Mouse (Mus musculus) forebrain, embryonic 16.5 days (tissue): ENCODE data around the gene Pde2a. TPM values are rescaled to one million over a fixed set of nuclear protein-coding genes. Genes with fewer than 3 reads are reported as not detected.

ENCODE experiments used
- ATAC-seq: fragments of 200-750 bp; cut with Nextera tagmentation; 2 replicates; pipeline ENCODE4 v1.8.0; 2017; ENCODE audit warnings: mild to moderate bottlenecking, moderate library complexity
- H3K27ac ChIP-seq: fragments of 300-500 bp; sonication (generic); 2 replicates; pipeline ENCODE4 v1.5.1; 2014; ENCODE audit warnings: low read length, control low read depth
- H3K27me3 ChIP-seq: fragments of 300-500 bp; sonication (generic); replicated peaks from 2 replicates; pipeline ENCODE4 v1.6.1; 2014; ENCODE audit warnings: low read length; ENCODE audit not compliant: control insufficient read depth, insufficient read depth
- H3K36me3 ChIP-seq: fragments of 300-500 bp; sonication (generic); 2 replicates; pipeline ENCODE4 v1.6.1; 2014; ENCODE audit not compliant: control insufficient read depth, insufficient read depth
- H3K4me1 ChIP-seq: fragments of 300-500 bp; sonication (generic); replicated peaks from 2 replicates; pipeline ENCODE4 v1.6.1; 2014; ENCODE audit warnings: low read length; ENCODE audit not compliant: control insufficient read depth, insufficient read depth
- H3K4me2 ChIP-seq: fragments of 300-500 bp; sonication (generic); 2 replicates; pipeline ENCODE4 v1.6.1; 2014; ENCODE audit warnings: mild to moderate bottlenecking, low read length, control low read depth
- H3K4me3 ChIP-seq: fragments of 300-500 bp; sonication (generic); replicated peaks from 2 replicates; pipeline ENCODE4 v1.5.1; 2014; ENCODE audit warnings: mild to moderate bottlenecking, low read length, control low read depth
- H3K9ac ChIP-seq: fragments of 300-500 bp; sonication (generic); replicated peaks from 2 replicates; pipeline ENCODE4 v1.6.1; 2014; ENCODE audit warnings: low read depth, low read length, control low read depth
- H3K9me3 ChIP-seq: fragments of 300-500 bp; sonication (generic); 2 replicates; pipeline ENCODE4 v1.6.1; 2016; ENCODE audit warnings: low read length; ENCODE audit not compliant: control insufficient read depth
- WGBS: fragments of 180-500 bp; shearing (Covaris S2); extraction: QIAGEN DNeasy Blood & Tissue Kit; methylation state at CpG from one replicate; pipeline ENCODE4 v1.1.7; 2014; 5-methylcytosine and 5-hydroxymethylcytosine counted together
- polyA plus RNA-seq: library from polyadenylated mRNA; unstranded; fragments of >200 nt; fragmentation: Nextera tagmentation; extraction: Ambion mirVana; gene quantifications from 2 replicates; pipeline ENCODE4 v1.2.1, GENCODE M21; 2015

Gene Pde2a
- polyA plus RNA-seq, 1 experiment from 2014 or later, result 58.6 TPM

GRCm38 (mm10) chr7:101472598-101473558, 51.4 kb downstream of the Pde2a start:
- 54% methylated on average over 10 of the region's 10 CpGs for WGBS
- ATAC-seq, result no peak
- H3K27me3 ChIP-seq, result no peaks in the 10 kb centered on the region
- no peaks in the 10 kb centered on the region for H3K9me3 ChIP-seq
- no peak overlapping the region for H3K27ac ChIP-seq
- no peaks in the 10 kb centered on the region for H3K36me3 ChIP-seq
- no peak overlapping the region for H3K4me2 ChIP-seq
- peaks cover 5% of the 10 kb centered on the region; the same call in 1 of the 2 replicates for H3K4me1 ChIP-seq
- H3K9ac ChIP-seq, result no peak overlapping the region
- H3K4me3 ChIP-seq, result no peak overlapping the region

- Histone ChIP-seq H3K27me3 (no peaks in the 10 kb centered on the region), H3K4me1 (peaks cover 5% of the 10 kb centered on the region; the same call in 1 of the 2 replicates), H3K4me2 (no peak overlapping the region), H3K9ac (no peak overlapping the region), H3K9me3 (no peaks in the 10 kb centered on the region), H3K27ac (no peak overlapping the region), H3K4me3 (no peak overlapping the region), H3K36me3 (no peaks in the 10 kb centered on the region)
- no peak for ATAC-seq
- 87% methylated on average over 5 of the region's 5 CpGs for WGBS
These were observed 52.9 kb downstream of the Pde2a start for GRCm38 (mm10) chr7:101474399-101474811.

GRCm38 (mm10) chr7:101476028-101476427, 54.5 kb downstream of the Pde2a start:
- H3K4me1 ChIP-seq, result peaks cover 5% of the 10 kb centered on the region; the same call in 1 of the 2 replicates
- no peak overlapping the region for H3K4me3 ChIP-seq
- no peak overlapping the region for H3K27ac ChIP-seq
- no peaks in the 10 kb centered on the region for H3K9me3 ChIP-seq
- H3K27me3 ChIP-seq, result no peaks in the 10 kb centered on the region
- H3K4me2 ChIP-seq, result no peak overlapping the region
- no peaks in the 10 kb centered on the region for H3K36me3 ChIP-seq
- no peak overlapping the region for H3K9ac ChIP-seq
- ATAC-seq, result no peak
- WGBS, result 79% methylated on average over 3 of the region's 3 CpGs

GRCm38 (mm10) chr7:101476493-101476892, 55.0 kb downstream of the Pde2a start:
- 70% methylated on average over 4 of the region's 4 CpGs for WGBS
- H3K27me3 ChIP-seq, result no peaks in the 10 kb centered on the region
- H3K4me1 ChIP-seq, result peaks cover 5% of the 10 kb centered on the region; the same call in 1 of the 2 replicates
- no peaks in the 10 kb centered on the region for H3K36me3 ChIP-seq
- no peak overlapping the region for H3K27ac ChIP-seq
- ATAC-seq, result no peak
- H3K9ac ChIP-seq, result no peak overlapping the region
- H3K9me3 ChIP-seq, result no peaks in the 10 kb centered on the region
- no peak overlapping the region for H3K4me2 ChIP-seq
- no peak overlapping the region for H3K4me3 ChIP-seq

- H3K27me3 ChIP-seq, result no peaks in the 10 kb centered on the region
- no peaks in the 10 kb centered on the region for H3K9me3 ChIP-seq
- ATAC-seq, result no peak
These were observed 55.7 kb downstream of the Pde2a start for GRCm38 (mm10) chr7:101477200-101477599.

GRCm38 (mm10) chr7:101478099-101478498, 56.6 kb downstream of the Pde2a start:
- WGBS, result 66% methylated on average over 5 of the region's 5 CpGs
- Histone ChIP-seq H3K9ac (no peak overlapping the region), H3K4me2 (no peak overlapping the region), H3K4me3 (no peak overlapping the region), H3K27ac (no peak overlapping the region), H3K9me3 (no peaks in the 10 kb centered on the region), H3K36me3 (no peaks in the 10 kb centered on the region), H3K4me1 (peaks cover 6% of the 10 kb centered on the region), H3K27me3 (no peaks in the 10 kb centered on the region)
- ATAC-seq, result no peak

More at GRCm38 (mm10) chr7:101477200-101477599, 55.7 kb downstream of the Pde2a start:
- Histone ChIP-seq H3K36me3 (no peaks in the 10 kb centered on the region), H3K4me2 (no peak overlapping the region), H3K4me3 (no peak overlapping the region), H3K27ac (no peak overlapping the region), H3K9ac (no peak overlapping the region), H3K4me1 (peaks cover 2% of the 10 kb centered on the region; the same call in 1 of the 2 replicates)
- 38% methylated on average over 5 of the region's 5 CpGs for WGBS

- Histone ChIP-seq H3K9ac (no peak overlapping the region), H3K36me3 (no peaks in the 10 kb centered on the region), H3K4me2 (no peak overlapping the region), H3K4me3 (no peak overlapping the region), H3K27me3 (no peaks in the 10 kb centered on the region), H3K9me3 (no peaks in the 10 kb centered on the region), H3K4me1 (peaks cover 11% of the 10 kb centered on the region), H3K27ac (no peak overlapping the region)
- 50% methylated on average over 4 of the region's 4 CpGs for WGBS
- ATAC-seq, result no peak
These were observed 58.4 kb downstream of the Pde2a start for GRCm38 (mm10) chr7:101479841-101480240.

- no peak overlapping the region for H3K27ac ChIP-seq
- ATAC-seq, result no peak
- no peaks in the 10 kb centered on the region for H3K36me3 ChIP-seq
- no peaks in the 10 kb centered on the region for H3K9me3 ChIP-seq
- no peaks in the 10 kb centered on the region for H3K27me3 ChIP-seq
- no peak overlapping the region for H3K4me2 ChIP-seq
- H3K9ac ChIP-seq, result no peak overlapping the region
- peaks cover 11% of the 10 kb centered on the region for H3K4me1 ChIP-seq
- 55% methylated on average over 6 of the region's 6 CpGs for WGBS
- no peak overlapping the region for H3K4me3 ChIP-seq
These were observed 59.2 kb downstream of the Pde2a start for GRCm38 (mm10) chr7:101480671-101481070.

GRCm38 (mm10) chr7:101481872-101482498, 60.5 kb downstream of the Pde2a start:
- peak overlapping the region; percentile 22 for H3K27ac ChIP-seq
- no peak overlapping the region for H3K4me2 ChIP-seq
- 61% methylated on average over 8 of the region's 8 CpGs for WGBS
- no peaks in the 10 kb centered on the region for H3K9me3 ChIP-seq
- H3K9ac ChIP-seq, result no peak overlapping the region
- no peak overlapping the region for H3K4me3 ChIP-seq
- no peaks in the 10 kb centered on the region for H3K36me3 ChIP-seq
- H3K4me1 ChIP-seq, result peaks cover 11% of the 10 kb centered on the region
- no peaks in the 10 kb centered on the region for H3K27me3 ChIP-seq
- peak; percentile 26 for ATAC-seq
